8 mouse cellular contexts compared by ENCODE assay signal in genomic region chr11:75572301-75572791, GRCm38 (mm10). TPM values are rescaled to one million over a fixed set of nuclear protein-coding genes. Genes with fewer than 3 reads are reported as not detected.
DNase-seq lines count a peak whose midpoint lies in the region; ATAC-seq lines count a peak whose summit lies in the region.

No protein-coding gene starts in this region.

- peak overlapping the region; percentile 27; the same call in 1 of the 2 replicates for H3K4me2 ChIP-seq in kidney, embryonic 15.5 days
- H3K4me2 ChIP-seq in embryonic facial prominence, embryonic 12.5 days (replicated peaks) = peak overlapping the region; percentile 29
- H3K4me2 ChIP-seq in hindbrain, embryonic 16.5 days (ENCODE audit: low read length) = no peak overlapping the region
- H3K4me2 ChIP-seq in midbrain, embryonic 15.5 days = 0 out of 2 replicates have a peak overlapping the region, but pooled peaks have one; percentile 4

- 0 out of 2 replicates have a peak, but pooled peaks cover 6% of the 10 kb centered on the region for H3K36me3 ChIP-seq in kidney, embryonic 15.5 days
- no peaks in the 10 kb centered on the region for H3K36me3 ChIP-seq in embryonic facial prominence, embryonic 12.5 days
- H3K36me3 ChIP-seq in hindbrain, embryonic 16.5 days (ENCODE audit: control insufficient read depth, insufficient read depth, low read length) = peaks cover 7% of the 10 kb centered on the region; the same call in 1 of the 2 replicates
- peaks cover 16% of the 10 kb centered on the region for H3K36me3 ChIP-seq in midbrain, embryonic 15.5 days (replicated peaks)

- no peaks in the 10 kb centered on the region; the same call in 1 of the 2 replicates for H3K9me3 ChIP-seq in kidney, embryonic 15.5 days (replicated peaks)
- H3K9me3 ChIP-seq in embryonic facial prominence, embryonic 12.5 days = no peaks in the 10 kb centered on the region
- H3K9me3 ChIP-seq in hindbrain, embryonic 16.5 days (ENCODE audit: control insufficient read depth, low read length) = no peaks in the 10 kb centered on the region
- H3K9me3 ChIP-seq in midbrain, embryonic 15.5 days = no peaks in the 10 kb centered on the region

- ATAC-seq in kidney, embryonic 15.5 days (replicated peaks; ENCODE audit: low FRiP score) = no peak
- no peak for ATAC-seq in embryonic facial prominence, embryonic 12.5 days (ENCODE audit: insufficient number of reproducible peaks, insufficient read depth, low FRiP score, low TSS enrichment)
- ATAC-seq in hindbrain, embryonic 16.5 days = 0 out of 2 replicates have a peak, but pooled peaks have one; percentile 3
- 0 out of 2 replicates have a peak, but pooled peaks have one; percentile 17 for ATAC-seq in midbrain, embryonic 15.5 days (replicated peaks)
- ATAC-seq in erythroblast, adult 5-6 weeks (replicated peaks; ENCODE audit: low FRiP score, poor library complexity, severe bottlenecking) = no peak

- H3K27ac ChIP-seq in kidney, embryonic 15.5 days = peak overlapping the region; percentile 66; the same call in 1 of the 2 replicates
- peak overlapping the region; percentile 75 for H3K27ac ChIP-seq in embryonic facial prominence, embryonic 12.5 days
- peak overlapping the region; percentile 77 for H3K27ac ChIP-seq in hindbrain, embryonic 16.5 days (ENCODE audit: low read depth, low read length)
- peak overlapping the region; percentile 83 for H3K27ac ChIP-seq in midbrain, embryonic 15.5 days

- H3K27me3 ChIP-seq in kidney, embryonic 15.5 days = no peaks in the 10 kb centered on the region
- no peaks in the 10 kb centered on the region for H3K27me3 ChIP-seq in embryonic facial prominence, embryonic 12.5 days
- H3K27me3 ChIP-seq in hindbrain, embryonic 16.5 days (replicated peaks; ENCODE audit: control insufficient read depth, insufficient read depth, low read length) = no peaks in the 10 kb centered on the region
- H3K27me3 ChIP-seq in midbrain, embryonic 15.5 days (replicated peaks) = no peaks in the 10 kb centered on the region

- H3K4me3 ChIP-seq in kidney, embryonic 15.5 days (replicated peaks) = no peak overlapping the region
- no peak overlapping the region for H3K4me3 ChIP-seq in embryonic facial prominence, embryonic 12.5 days
- H3K4me3 ChIP-seq in hindbrain, embryonic 16.5 days (ENCODE audit: low read length) = no peak overlapping the region
- H3K4me3 ChIP-seq in midbrain, embryonic 15.5 days = no peak overlapping the region

- peaks cover 23% of the 10 kb centered on the region for H3K4me1 ChIP-seq in kidney, embryonic 15.5 days
- peaks cover 19% of the 10 kb centered on the region for H3K4me1 ChIP-seq in embryonic facial prominence, embryonic 12.5 days
- H3K4me1 ChIP-seq in hindbrain, embryonic 16.5 days (ENCODE audit: control insufficient read depth, insufficient read depth, low read depth, low read length) = peaks cover 16% of the 10 kb centered on the region
- H3K4me1 ChIP-seq in midbrain, embryonic 15.5 days = peaks cover 19% of the 10 kb centered on the region

- no peak for DNase-seq in kidney, adult 18-20 months
- no peak for DNase-seq in urinary bladder, postnatal 4 days (ENCODE audit: low spot score in 2 of 2)
- DNase-seq in urinary bladder, postnatal 10 days (ENCODE audit: low spot score) = no peak

- H3K9ac ChIP-seq in kidney, embryonic 15.5 days = peak overlapping the region; percentile 24; the same call in 1 of the 2 replicates
- H3K9ac ChIP-seq in embryonic facial prominence, embryonic 12.5 days = peak overlapping the region; percentile 19
- peak overlapping the region; percentile 46 for H3K9ac ChIP-seq in hindbrain, embryonic 16.5 days (ENCODE audit: low read depth, low read length)
- H3K9ac ChIP-seq in midbrain, embryonic 15.5 days = peak overlapping the region; percentile 17; the same call in 1 of the 2 replicates

- WGBS in kidney, embryonic 15.5 days = 12% methylated on average over 10 of the region's 10 CpGs
- WGBS in embryonic facial prominence, embryonic 12.5 days = 19% methylated on average over 10 of the region's 10 CpGs
- WGBS in hindbrain, embryonic 16.5 days = 8% methylated on average over 10 of the region's 10 CpGs
- 8% methylated on average over 10 of the region's 10 CpGs for WGBS in midbrain, embryonic 15.5 days

RNA-seq across cellular contexts. Expression of gene Pitpna, which starts 15.6 kb away (rescaled TPM):
- 77.6 and 83.5 TPM in 2 replicates for polyA plus RNA-seq in kidney, embryonic 15.5 days (2015; fragmentation: Nextera tagmentation; extraction: Ambion mirVana)
- 96.0 TPM in 2 replicates for polyA plus RNA-seq in embryonic facial prominence, embryonic 12.5 days (2016; fragmentation: Nextera tagmentation; extraction: Ambion mirVana)
- 109 and 110 TPM in 2 replicates for polyA plus RNA-seq in hindbrain, embryonic 16.5 days (2015; fragmentation: Nextera tagmentation; extraction: Ambion mirVana)
- polyA plus RNA-seq in midbrain, embryonic 15.5 days (2015; fragmentation: Nextera tagmentation; extraction: Ambion mirVana) = 103 and 116 TPM in 2 replicates
- total RNA-seq in erythroblast, adult 5-6 weeks (2015; ENCODE audit: low replicate concordance) = 44.7 and 47.5 TPM in 2 replicates
- 16.2 and 22.4 TPM in 2 replicates for total RNA-seq in erythroblast, adult 5-6 weeks (2017; ENCODE audit: low replicate concordance)

RNA-seq across cellular contexts. Expression of gene Slc43a2, which starts 40.9 kb away (rescaled TPM):
- 7.5 and 8.0 TPM in 2 replicates for polyA plus RNA-seq in kidney, embryonic 15.5 days (2015; fragmentation: Nextera tagmentation; extraction: Ambion mirVana)
- polyA plus RNA-seq in embryonic facial prominence, embryonic 12.5 days (2016; fragmentation: Nextera tagmentation; extraction: Ambion mirVana) = 6.3 and 7.4 TPM in 2 replicates
- polyA plus RNA-seq in hindbrain, embryonic 16.5 days (2015; fragmentation: Nextera tagmentation; extraction: Ambion mirVana) = 16.0 and 16.9 TPM in 2 replicates
- polyA plus RNA-seq in midbrain, embryonic 15.5 days (2015; fragmentation: Nextera tagmentation; extraction: Ambion mirVana) = 17.7 and 20.2 TPM in 2 replicates
- 6.7 and 11.9 TPM in 2 replicates for total RNA-seq in erythroblast, adult 5-6 weeks (2015; ENCODE audit: low replicate concordance)
- total RNA-seq in erythroblast, adult 5-6 weeks (2017; ENCODE audit: low replicate concordance) = 9.1 and 14.9 TPM in 2 replicates

RNA-seq across cellular contexts. Expression of gene Inpp5k, which starts 58.4 kb away (rescaled TPM):
- polyA plus RNA-seq in kidney, embryonic 15.5 days (2015; fragmentation: Nextera tagmentation; extraction: Ambion mirVana) = 26.6 and 28.7 TPM in 2 replicates
- 19.8 and 20.8 TPM in 2 replicates for polyA plus RNA-seq in embryonic facial prominence, embryonic 12.5 days (2016; fragmentation: Nextera tagmentation; extraction: Ambion mirVana)
- polyA plus RNA-seq in hindbrain, embryonic 16.5 days (2015; fragmentation: Nextera tagmentation; extraction: Ambion mirVana) = 39.8 TPM in 2 replicates
- 45.1 and 47.0 TPM in 2 replicates for polyA plus RNA-seq in midbrain, embryonic 15.5 days (2015; fragmentation: Nextera tagmentation; extraction: Ambion mirVana)
- total RNA-seq in erythroblast, adult 5-6 weeks (2015; ENCODE audit: low replicate concordance) = 67.3 and 73.2 TPM in 2 replicates
- 50.7 and 78.4 TPM in 2 replicates for total RNA-seq in erythroblast, adult 5-6 weeks (2017; ENCODE audit: low replicate concordance)

RNA-seq across cellular contexts. Expression of gene Scarf1, which starts 59.0 kb away (rescaled TPM):
- polyA plus RNA-seq in kidney, embryonic 15.5 days (2015; fragmentation: Nextera tagmentation; extraction: Ambion mirVana) = 15.0 and 15.4 TPM in 2 replicates
- polyA plus RNA-seq in embryonic facial prominence, embryonic 12.5 days (2016; fragmentation: Nextera tagmentation; extraction: Ambion mirVana) = 6.5 and 7.0 TPM in 2 replicates
- 4.2 and 4.6 TPM in 2 replicates for polyA plus RNA-seq in hindbrain, embryonic 16.5 days (2015; fragmentation: Nextera tagmentation; extraction: Ambion mirVana)
- 4.6 and 5.2 TPM in 2 replicates for polyA plus RNA-seq in midbrain, embryonic 15.5 days (2015; fragmentation: Nextera tagmentation; extraction: Ambion mirVana)
- total RNA-seq in erythroblast, adult 5-6 weeks (2015; ENCODE audit: low replicate concordance) = 0.42 TPM in 1 of 2 replicates, not detected in the other
- 0.42 and 1.4 TPM in 2 replicates for total RNA-seq in erythroblast, adult 5-6 weeks (2017; ENCODE audit: low replicate concordance)

Comparison
In these comparisons a context has a peak if more than half of its experiments do, and no peak if none do; other contexts are left out.
1. ATAC-seq: peak in hindbrain, embryonic 16.5 days (single experiment) and midbrain, embryonic 15.5 days (single experiment); none in kidney, embryonic 15.5 days (single experiment), embryonic facial prominence, embryonic 12.5 days (single experiment) and erythroblast, adult 5-6 weeks (single experiment).
2. Peak in every context shown above with its lines, with median percentiles within 50 percentile points of each other: H3K27ac ChIP-seq and H3K9ac ChIP-seq.